Mouse (Mus musculus): ENCODE measurements around the gene Fignl2.

GRCm38 (mm10) chr15:101078731-101079156 is 377 bp upstream of the Fignl2 start:
- no peak for TF ChIP-seq POLR2A (IDR thresholded peaks at IDR 0.05; ENCODE audit: borderline replicate concordance, insufficient read depth, low read length)
- no peak for TF ChIP-seq CTCF (IDR thresholded peaks at IDR 0.05; ENCODE audit: borderline replicate concordance, insufficient read depth, low read depth, low read length)

Data from cerebellum, adult 2 months (tissue).